Mouse (Mus musculus) lung, embryonic 14.5 days (tissue): ENCODE measurements around the gene U2af2. TPM values are rescaled to one million over a fixed set of nuclear protein-coding genes. Genes with fewer than 3 reads are reported as not detected.
A peak's percentile ranks its signal among the peaks of the same experiment; 100 is the strongest.

ENCODE experiments used
- ATAC-seq: fragments of 200-750 bp; cut with Nextera tagmentation; 2 replicates; pipeline ENCODE4 v1.8.0; 2017; ENCODE audit warnings: mild to moderate bottlenecking, moderate TSS enrichment, moderate library complexity; ENCODE audit not compliant: insufficient read depth
- DNase-seq: peaks from one replicate; pipeline ENCODE4 v3.0.0-alpha.2; 2015
- H3K27ac ChIP-seq: fragments of 300-500 bp; sonication (generic); 2 replicates; pipeline ENCODE4 v1.5.1; 2014; ENCODE audit warnings: low read depth, mild to moderate bottlenecking, moderate library complexity
- H3K27me3 ChIP-seq: fragments of 300-500 bp; sonication (generic); 2 replicates; pipeline ENCODE4 v1.6.1; 2014; ENCODE audit warnings: low read length, control low read depth; ENCODE audit not compliant: insufficient read depth
- H3K36me3 ChIP-seq: fragments of 300-500 bp; sonication (generic); 2 replicates; pipeline ENCODE4 v1.6.1; 2014; ENCODE audit warnings: control low read depth; ENCODE audit not compliant: insufficient read depth
- H3K4me1 ChIP-seq: fragments of 300-500 bp; sonication (generic); 2 replicates; pipeline ENCODE4 v1.6.1; 2014; ENCODE audit warnings: antibody characterized with exemption, control low read depth; ENCODE audit not compliant: insufficient read depth
- H3K4me2 ChIP-seq: fragments of 300-500 bp; sonication (generic); 2 replicates; pipeline ENCODE4 v1.6.1; 2014; ENCODE audit warnings: mild to moderate bottlenecking
- H3K4me3 ChIP-seq: fragments of 300-500 bp; sonication (generic); 2 replicates; pipeline ENCODE4 v1.5.1; 2014; ENCODE audit warnings: low read depth, low read length
- H3K9ac ChIP-seq: fragments of 300-500 bp; sonication (generic); 2 replicates; pipeline ENCODE4 v1.6.1; 2014
- H3K9me3 ChIP-seq: fragments of 300-500 bp; sonication (generic); 2 replicates; pipeline ENCODE4 v1.6.1; 2016; ENCODE audit warnings: low read depth, low read length, control low read depth
- CTCF ChIP-seq: IDR thresholded peaks from 2 replicates; pipeline ENCODE4 v1.5.1; 2016; ENCODE audit warnings: antibody characterized with exemption, low read depth
- WGBS: fragments of 180-500 bp; shearing (Covaris S2); extraction: QIAGEN DNeasy Blood & Tissue Kit; methylation state at CpG from one replicate; pipeline ENCODE4 v1.1.7; 2014; 5-methylcytosine and 5-hydroxymethylcytosine counted together
- polyA plus RNA-seq: library from polyadenylated mRNA; unstranded; fragments of >200 nt; fragmentation: Nextera tagmentation; extraction: Ambion mirVana; gene quantifications from 2 replicates; pipeline ENCODE4 v1.2.1, GENCODE M21; 2014

U2af2 gene
- polyA plus RNA-seq, 1 experiment from 2014 or later, result 162 TPM

DNA sequence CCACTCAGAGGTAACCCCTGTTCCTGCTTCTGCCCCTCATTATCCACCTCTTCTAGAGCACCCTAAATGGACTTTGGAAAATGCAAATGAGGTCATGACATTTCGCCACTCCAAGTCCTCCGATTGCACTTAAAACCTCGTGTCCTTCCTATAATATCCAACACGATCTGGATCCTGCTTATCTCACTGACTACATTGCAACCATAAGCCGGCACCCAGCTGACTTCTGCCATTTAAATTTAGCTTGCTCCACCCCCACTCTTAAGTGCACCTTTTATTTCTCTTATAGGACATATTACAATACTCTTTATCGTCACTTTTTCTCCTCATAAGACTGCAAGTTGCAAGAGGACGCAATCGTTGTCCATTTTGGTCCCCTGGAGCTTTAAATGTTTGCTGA, 24.5 kb upstream of the U2af2 start:
- peak overlapping the region; percentile 62 for H3K4me3 ChIP-seq
- H3K27me3 ChIP-seq, result no peaks in the 10 kb centered on the region
- no peak for TF ChIP-seq CTCF
- ATAC-seq, result no peak
- H3K9me3 ChIP-seq, result peaks cover 1% of the 10 kb centered on the region; the same call in 1 of the 2 replicates
- peak overlapping the region; percentile 68 for H3K4me2 ChIP-seq
- H3K36me3 ChIP-seq, result peaks cover 33% of the 10 kb centered on the region
- H3K4me1 ChIP-seq, result no peaks in the 10 kb centered on the region
- WGBS, result 81% methylated on average over 8 of the region's 8 CpGs
- H3K27ac ChIP-seq, result peak overlapping the region; percentile 96
- no peak for DNase-seq
- H3K9ac ChIP-seq, result 0 out of 2 replicates have a peak overlapping the region, but pooled peaks have one; percentile 70

DNA sequence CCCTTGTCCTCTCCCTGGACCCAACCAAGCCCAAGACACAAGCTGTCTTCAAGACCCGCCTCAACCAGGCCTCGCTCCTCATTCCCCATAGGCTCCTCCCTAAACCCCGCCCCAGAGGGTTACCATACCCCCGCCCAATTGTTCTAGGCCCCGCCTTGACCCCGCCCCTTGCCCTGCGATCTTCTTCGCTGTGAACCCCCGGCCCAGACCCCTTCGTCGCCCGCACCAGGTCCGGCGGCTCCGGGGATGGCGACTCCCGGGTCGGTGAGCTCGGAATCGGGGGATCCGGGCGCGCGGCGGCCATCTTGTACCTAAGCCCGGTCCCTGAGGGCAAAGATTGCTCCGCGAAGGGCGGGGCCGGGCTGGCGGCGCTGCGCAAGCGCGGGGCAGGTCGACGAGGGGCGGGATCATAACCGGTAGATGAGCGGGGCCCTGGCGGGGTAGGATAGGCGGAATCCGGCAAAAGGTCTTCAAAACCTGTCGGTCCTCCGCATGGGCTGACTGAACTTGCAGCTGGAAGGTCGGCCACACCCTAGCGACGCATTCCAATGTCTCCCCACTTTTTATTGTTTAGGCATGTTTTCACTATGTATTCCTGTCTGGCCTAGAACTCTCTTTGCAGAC, 23.7 kb upstream of the U2af2 start, which contains the start of gene Zfp784:
Gene Zfp784, minus strand, starts transcription at position 338 of the 624 bp plus-strand sequence.
- WGBS, result under 1% methylated on average over 48 of the region's 48 CpGs
- H3K9ac ChIP-seq, result peak within 1 kb of the TSS; percentile 70

DNA sequence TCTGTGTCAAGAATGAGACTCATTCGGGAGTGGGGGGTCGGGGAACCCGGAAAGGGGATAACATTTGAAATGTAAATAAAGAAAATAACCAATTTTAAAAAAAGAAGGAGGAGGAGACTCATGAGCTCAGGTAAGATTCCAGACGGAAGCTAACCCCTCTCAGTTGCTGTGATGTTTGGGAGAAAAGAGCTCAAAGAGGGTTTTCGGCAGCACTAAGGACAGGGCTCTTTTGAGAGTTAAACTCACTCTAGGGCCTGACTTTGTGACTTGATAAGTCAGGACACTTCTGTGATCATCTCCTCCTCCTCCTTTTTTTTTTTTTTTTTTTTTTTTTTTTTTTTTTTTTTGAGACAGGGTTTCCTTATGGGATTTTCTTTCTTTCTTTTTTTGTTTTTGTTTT, 23.0 kb upstream of the U2af2 start:
- Histone ChIP-seq H3K4me3 (peak overlapping the region; percentile 62), H3K4me1 (no peaks in the 10 kb centered on the region), H3K36me3 (peaks cover 18% of the 10 kb centered on the region), H3K27me3 (no peaks in the 10 kb centered on the region), H3K4me2 (peak overlapping the region; percentile 68), H3K9me3 (no peaks in the 10 kb centered on the region), H3K27ac (peak overlapping the region; percentile 96; the same call in 1 of the 2 replicates), H3K9ac (peak overlapping the region; percentile 70)
- TF ChIP-seq CTCF, result no peak
- ATAC-seq, result no peak
- WGBS, result 18% methylated on average over 5 of the region's 5 CpGs
- DNase-seq, result no peak

More for the DNA sequence above, 23.7 kb upstream of the U2af2 start, which contains the start of gene Zfp784:
- DNase-seq (peak; percentile 94), ATAC-seq (peak; percentile 97)
- H3K27ac ChIP-seq, result peak within 1 kb of the TSS; percentile 96
- no peaks in the 10 kb centered on the region for H3K27me3 ChIP-seq
- H3K9me3 ChIP-seq, result no peaks in the 10 kb centered on the region
- H3K36me3 ChIP-seq, result peaks cover 25% of the 10 kb centered on the region
- peak within 1 kb of the TSS; percentile 68 for H3K4me2 ChIP-seq
- H3K4me3 ChIP-seq, result peak within 1 kb of the TSS; percentile 62
- TF ChIP-seq CTCF, result no peak; the same call in 1 of the 2 replicates
- no peaks in the 10 kb centered on the region for H3K4me1 ChIP-seq

DNA sequence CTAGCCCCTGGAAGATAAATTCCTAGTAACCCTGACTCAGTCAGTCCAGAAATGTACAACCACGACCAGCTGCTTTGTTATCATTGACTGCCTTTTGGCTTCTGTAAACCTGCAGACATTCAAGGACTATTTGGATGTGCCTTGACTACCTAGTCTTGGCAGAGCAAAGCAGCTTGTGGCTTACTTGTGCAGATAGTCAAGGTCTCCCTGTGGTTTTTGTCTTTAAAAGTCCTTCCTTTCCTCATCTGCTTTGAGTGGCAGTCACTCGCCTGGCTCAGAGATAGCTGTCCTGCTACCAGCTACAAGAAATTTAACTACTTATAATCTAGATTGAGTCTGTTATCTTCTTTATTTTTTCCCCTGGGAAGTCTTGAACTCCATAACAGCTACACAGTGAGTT, 17.0 kb upstream of the U2af2 start:
- Histone ChIP-seq H3K9ac (no peak overlapping the region), H3K36me3 (no peaks in the 10 kb centered on the region), H3K4me3 (no peak overlapping the region), H3K27me3 (no peaks in the 10 kb centered on the region), H3K9me3 (no peaks in the 10 kb centered on the region), H3K4me1 (no peaks in the 10 kb centered on the region), H3K27ac (no peak overlapping the region), H3K4me2 (no peak overlapping the region)
- no peak for TF ChIP-seq CTCF
- WGBS, result 70% methylated on average over 2 of the region's 2 CpGs
- ATAC-seq (no peak), DNase-seq (no peak)

GRCm38 (mm10) chr7:5046112-5046511, 15.8 kb upstream of the U2af2 start:
- TF ChIP-seq CTCF, result no peak

DNA sequence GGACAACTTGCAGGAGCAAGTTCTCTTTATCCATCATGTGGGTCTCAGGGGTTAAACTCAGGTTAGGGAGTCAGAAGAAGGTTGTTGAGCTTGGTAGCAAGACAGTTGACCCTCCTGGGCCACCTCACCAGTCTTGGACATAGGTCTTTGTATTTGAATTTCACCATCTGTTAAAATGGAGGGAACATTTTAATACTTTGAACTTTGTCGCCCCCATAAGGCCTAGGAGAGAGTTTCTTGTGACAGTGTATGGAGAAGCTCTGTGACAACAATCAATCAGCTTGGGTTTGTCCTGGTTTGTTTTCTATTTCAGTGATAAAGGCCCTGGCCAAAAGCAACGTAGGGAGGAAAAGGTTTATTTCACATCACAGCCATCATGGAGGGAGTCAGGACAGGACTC, 14.6 kb upstream of the U2af2 start:
- DNase-seq, result peak; percentile 74
- WGBS, result 20% methylated on average over 2 of the region's 2 CpGs
- Histone ChIP-seq H3K27ac (no peak overlapping the region), H3K9me3 (no peaks in the 10 kb centered on the region), H3K9ac (no peak overlapping the region), H3K4me3 (no peak overlapping the region), H3K27me3 (peaks cover 8% of the 10 kb centered on the region; the same call in 1 of the 2 replicates), H3K4me1 (peaks cover 9% of the 10 kb centered on the region; the same call in 1 of the 2 replicates), H3K4me2 (no peak overlapping the region), H3K36me3 (no peaks in the 10 kb centered on the region)
- TF ChIP-seq CTCF, result peak; percentile 50
- ATAC-seq, result no peak

More at GRCm38 (mm10) chr7:5046112-5046511, 15.8 kb upstream of the U2af2 start:
- Histone ChIP-seq H3K27me3 (no peaks in the 10 kb centered on the region), H3K4me3 (no peak overlapping the region), H3K36me3 (no peaks in the 10 kb centered on the region), H3K9me3 (no peaks in the 10 kb centered on the region), H3K4me2 (no peak overlapping the region), H3K9ac (no peak overlapping the region), H3K27ac (no peak overlapping the region), H3K4me1 (peaks cover 5% of the 10 kb centered on the region; the same call in 1 of the 2 replicates)
- no peak for DNase-seq
- no peak for ATAC-seq
- 65% methylated on average over 2 of the region's 2 CpGs for WGBS

DNA sequence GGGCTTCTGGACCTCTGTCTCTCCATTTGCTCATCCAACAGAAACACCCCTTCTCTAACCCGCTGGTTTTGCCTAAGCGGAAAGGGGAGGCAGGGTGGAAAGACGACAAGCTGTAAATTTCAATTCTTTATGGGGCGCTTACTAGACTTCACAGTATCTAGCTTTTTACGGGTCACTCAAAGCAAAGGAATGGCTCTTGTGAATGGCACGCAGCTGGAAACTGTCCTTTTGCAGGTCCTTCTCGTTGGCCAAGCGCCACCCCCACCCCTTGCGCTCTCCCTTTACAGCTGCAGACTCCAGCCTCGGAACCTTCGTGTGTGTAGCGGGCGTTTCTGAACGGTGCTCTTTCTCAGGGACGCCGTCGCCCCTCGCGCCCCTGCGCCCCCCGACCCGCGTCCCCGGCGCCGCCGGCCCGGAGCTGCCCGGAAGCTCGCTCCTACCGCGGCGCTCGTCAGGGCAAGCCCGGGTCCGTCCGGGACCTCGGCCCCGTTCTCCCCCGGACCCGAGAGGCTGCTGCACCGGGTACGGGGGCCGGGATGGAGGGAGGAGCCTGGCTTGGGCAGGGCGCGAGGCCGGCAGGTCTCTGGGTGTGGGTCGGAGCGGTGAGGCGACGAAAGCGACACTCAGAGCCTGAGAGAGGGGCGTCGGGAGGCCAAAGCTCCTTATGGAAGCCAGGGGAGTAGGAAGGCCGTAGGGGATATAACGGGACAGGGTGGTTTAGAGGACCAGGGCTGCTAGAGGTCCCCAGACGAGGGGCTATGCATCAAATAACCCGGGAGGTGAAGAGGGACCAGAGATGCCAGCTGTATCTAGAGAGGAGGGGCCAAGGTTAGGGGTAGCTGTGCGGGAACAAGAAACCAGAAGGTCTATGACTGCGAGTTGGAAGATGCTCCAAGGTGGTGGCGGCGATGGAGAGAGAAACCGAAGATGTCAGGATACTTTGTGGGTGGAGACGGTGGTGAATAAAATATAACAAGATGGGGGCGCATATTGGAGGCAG, 10.4 kb upstream of the U2af2 start, which contains the start of gene Zfp580:
Gene Zfp580, plus strand, starts transcription at position 346 of the 1,000 bp plus-strand sequence.
- under 1% methylated on average over 65 of the region's 65 CpGs for WGBS
- no peaks in the 10 kb centered on the region for H3K9me3 ChIP-seq
- ATAC-seq, result peak; percentile 85

More for the DNA sequence above, 10.4 kb upstream of the U2af2 start, which contains the start of gene Zfp580:
- Histone ChIP-seq H3K4me1 (peaks cover 18% of the 10 kb centered on the region; the same call in 1 of the 2 replicates), H3K4me3 (peak within 1 kb of the TSS; percentile 68), H3K27me3 (peaks cover 48% of the 10 kb centered on the region), H3K27ac (peak within 1 kb of the TSS; percentile 71), H3K36me3 (no peaks in the 10 kb centered on the region), H3K9ac (peak within 1 kb of the TSS; percentile 86), H3K4me2 (peak within 1 kb of the TSS; percentile 78)
- no peak for TF ChIP-seq CTCF
- peak; percentile 88 for DNase-seq
